Mouse (Mus musculus) retina, adult 2 months (tissue): Measurements from ENCODE around the gene Taok2.
A peak's percentile ranks its signal among the peaks of the same experiment; 100 is the strongest.

Experiments
- DNase-seq: peaks from one replicate; pipeline ENCODE4 v3.0.0-alpha.2; 2012; ENCODE audit warnings: low read depth, low spot score

Taok2 gene

GRCm38 (mm10) chr7:126825952-126826351 lies 58.6 kb downstream of the Taok2 start:
- peak; percentile 95 for DNase-seq

DNA sequence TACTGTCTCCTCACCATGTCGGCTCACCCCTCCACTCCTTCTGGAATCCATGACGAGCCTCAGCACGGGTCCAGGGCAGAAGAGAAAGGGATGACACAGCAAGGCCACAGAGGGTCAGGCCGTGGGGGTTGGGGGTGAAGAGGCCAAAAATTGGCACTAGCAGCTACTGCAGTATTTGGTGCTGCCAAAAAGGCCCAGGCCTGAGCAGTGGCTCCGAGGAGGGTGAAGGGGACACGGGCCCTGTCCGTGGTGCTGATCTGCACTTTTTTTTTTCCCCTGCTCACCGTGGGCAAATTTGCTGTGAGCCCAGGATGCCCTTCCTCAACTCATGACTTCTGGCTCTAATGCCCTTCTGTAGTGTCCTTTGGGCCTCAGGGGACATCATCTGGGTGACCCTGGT lies 59.1 kb downstream of the Taok2 start:
- no peak for DNase-seq

- DNase-seq, result no peak
These were observed 60.6 kb downstream of the Taok2 start for GRCm38 (mm10) chr7:126823940-126824339.

DNA sequence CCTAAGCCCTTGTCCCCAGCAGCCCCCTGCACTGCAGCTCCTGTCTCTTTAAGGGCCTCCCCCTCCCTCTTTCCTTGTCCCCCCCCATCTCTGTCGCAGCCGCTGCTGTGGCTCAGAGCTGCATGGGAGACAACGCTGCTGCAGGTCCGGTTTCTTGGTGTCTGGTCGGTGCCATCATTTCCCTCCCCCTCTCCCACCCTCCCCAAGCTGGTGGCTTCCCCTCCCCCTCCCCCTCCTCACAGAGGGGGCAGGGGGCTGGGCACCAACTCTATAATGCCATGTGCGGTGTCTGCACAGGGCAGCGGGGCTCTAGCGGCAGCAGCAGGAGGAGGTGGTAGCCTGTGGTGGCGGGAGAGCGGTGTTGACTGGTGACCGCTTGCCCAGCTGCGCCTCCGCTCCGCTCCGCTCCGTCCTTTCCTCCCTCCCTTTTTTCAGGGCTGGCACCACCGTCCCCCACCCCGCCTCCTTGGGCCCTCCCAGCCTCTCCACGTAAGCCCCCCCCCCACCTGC lies 61.2 kb downstream of the Taok2 start:
- DNase-seq, result peak; percentile 69

DNA sequence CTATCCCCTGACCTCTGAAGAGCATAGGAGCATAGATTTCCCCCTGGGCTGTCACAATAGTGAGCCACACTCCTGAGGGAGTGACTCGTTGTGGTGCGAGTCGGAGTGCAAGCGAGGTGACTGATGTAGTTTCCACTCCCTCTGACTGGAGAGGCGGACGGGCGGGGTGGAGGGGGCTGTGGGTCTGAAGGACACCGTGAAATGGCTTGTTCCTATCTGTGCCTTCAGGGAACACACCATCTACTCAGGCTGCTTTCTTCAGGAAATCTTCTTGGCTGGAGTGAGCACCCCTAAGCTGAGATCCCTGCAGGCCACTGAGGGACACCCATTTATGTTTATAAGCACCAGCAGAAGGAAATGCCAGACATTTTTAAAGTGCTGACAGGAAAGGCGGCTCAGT lies 61.8 kb downstream of the Taok2 start:
- DNase-seq, result no peak

GRCm38 (mm10) chr7:126821835-126822511 lies 62.5 kb downstream of the Taok2 start:
- peak; percentile 83 for DNase-seq

GRCm38 (mm10) chr7:126818818-126819217 lies 65.7 kb downstream of the Taok2 start:
- no peak for DNase-seq

DNA sequence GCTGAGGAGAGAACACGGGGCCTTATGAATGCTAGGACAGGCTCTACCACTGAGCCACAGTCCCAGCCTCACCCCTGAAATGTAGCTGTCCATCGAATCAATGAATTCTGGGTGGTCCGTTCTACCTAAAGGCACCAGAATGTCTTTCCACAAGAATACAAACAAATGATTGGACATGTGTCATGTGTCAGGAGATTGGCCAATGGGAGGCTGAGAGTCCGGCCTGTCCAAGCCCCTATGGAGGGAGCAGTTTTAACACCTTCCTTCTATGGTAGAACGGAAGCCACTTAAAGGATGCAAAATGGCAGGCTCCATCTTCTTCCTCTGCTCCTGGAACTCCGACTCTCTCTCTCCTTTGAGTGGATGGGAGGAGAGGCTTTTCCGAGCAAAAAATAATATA lies 66.9 kb downstream of the Taok2 start:
- no peak for DNase-seq

GRCm38 (mm10) chr7:126816494-126816893 lies 68.0 kb downstream of the Taok2 start:
- DNase-seq, result no peak

DNA sequence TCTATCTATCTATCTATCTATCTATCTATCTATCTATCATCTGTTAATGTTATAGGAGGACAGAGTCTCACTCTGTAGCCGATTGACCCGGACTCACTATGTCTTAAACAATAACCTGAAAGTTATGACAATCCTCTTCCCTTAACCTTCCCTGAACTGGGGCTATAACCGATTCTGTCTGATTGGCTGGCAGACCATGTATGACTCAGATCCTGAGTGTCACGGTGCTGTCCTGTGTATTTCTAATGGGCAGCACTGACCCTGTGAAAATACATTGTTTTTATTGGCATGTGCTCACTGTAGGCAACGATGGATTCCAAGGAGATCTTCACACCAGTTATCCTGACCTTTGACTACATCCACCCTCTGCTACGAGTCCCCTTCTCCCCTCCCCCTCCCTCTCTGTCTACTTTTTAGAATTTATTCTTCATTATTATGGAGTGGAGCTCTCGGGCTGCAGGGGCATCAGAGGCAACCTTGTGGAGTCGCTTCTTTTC lies 68.7 kb downstream of the Taok2 start:
- no peak for DNase-seq
